Mouse (Mus musculus): Measurements from ENCODE around the gene Scaf4. TPM values are rescaled to one million over a fixed set of nuclear protein-coding genes. Genes with fewer than 3 reads are reported as not detected.

Gene Scaf4
- polyA plus RNA-seq (2016; fragmentation: Nextera tagmentation; extraction: Ambion mirVana), result 38.8 and 39.6 TPM in 2 replicates

- peak; percentile 97 for DNase-seq (ENCODE audit: low spot score)
- under 1% methylated on average over 122 of the region's 123 CpGs for WGBS
- no peaks in the 10 kb centered on the region for H3K27me3 ChIP-seq (ENCODE audit: low read depth, poor library complexity, severe bottlenecking)
- H3K4me1 ChIP-seq, result peaks cover 36% of the 10 kb centered on the region
- H3K9me3 ChIP-seq (replicated peaks), result no peaks in the 10 kb centered on the region
- H3K36me3 ChIP-seq, result peaks cover 6% of the 10 kb centered on the region
- peak within 1 kb of the TSS; percentile 98 for H3K4me3 ChIP-seq
- peak within 1 kb of the TSS; percentile 97 for H3K27ac ChIP-seq
These were observed at the start of gene Scaf4 for GRCm38 (mm10) chr16:90283905-90284891. Gene Scaf4 (minus strand): TSS chr16:90284503.

- Histone ChIP-seq H3K36me3 (no peaks in the 10 kb centered on the region), H3K27me3 (ENCODE audit: low read depth, poor library complexity, severe bottlenecking) (no peaks in the 10 kb centered on the region), H3K9me3 (replicated peaks) (no peaks in the 10 kb centered on the region), H3K4me1 (peaks cover 15% of the 10 kb centered on the region), H3K27ac (no peak overlapping the region), H3K4me3 (no peak overlapping the region)
- no peak for DNase-seq (ENCODE audit: low spot score)
- 64% methylated on average over 6 of the region's 6 CpGs for whole genome bisulfite sequencing
These were observed 48.2 kb upstream of the Scaf4 start for GRCm38 (mm10) chr16:90332553-90332952.

GRCm38 (mm10) chr16:90330979-90331378, 46.7 kb upstream of the Scaf4 start:
- Histone ChIP-seq H3K4me1 (peaks cover 15% of the 10 kb centered on the region), H3K4me3 (no peak overlapping the region), H3K36me3 (no peaks in the 10 kb centered on the region), H3K9me3 (replicated peaks) (no peaks in the 10 kb centered on the region), H3K27ac (no peak overlapping the region), H3K27me3 (ENCODE audit: low read depth, poor library complexity, severe bottlenecking) (no peaks in the 10 kb centered on the region)
- DNase-seq (ENCODE audit: low spot score), result no peak
- WGBS, result 95% methylated on average over 6 of the region's 6 CpGs

- peaks cover 14% of the 10 kb centered on the region for H3K4me1 ChIP-seq
- no peak overlapping the region for H3K27ac ChIP-seq
- H3K4me3 ChIP-seq, result no peak overlapping the region
- no peak for DNase-seq (ENCODE audit: low spot score)
- no peaks in the 10 kb centered on the region for H3K27me3 ChIP-seq (ENCODE audit: low read depth, poor library complexity, severe bottlenecking)
- no peaks in the 10 kb centered on the region for H3K9me3 ChIP-seq (replicated peaks)
- no peaks in the 10 kb centered on the region for H3K36me3 ChIP-seq
- WGBS, result 85% methylated on average over 8 of the region's 8 CpGs
These were observed 45.2 kb upstream of the Scaf4 start for GRCm38 (mm10) chr16:90329511-90329910.

GRCm38 (mm10) chr16:90322850-90323528, 38.7 kb upstream of the Scaf4 start:
- Histone ChIP-seq H3K4me1 (peaks cover 13% of the 10 kb centered on the region), H3K36me3 (no peaks in the 10 kb centered on the region), H3K27me3 (ENCODE audit: low read depth, poor library complexity, severe bottlenecking) (no peaks in the 10 kb centered on the region), H3K27ac (no peak overlapping the region), H3K4me3 (no peak overlapping the region), H3K9me3 (replicated peaks) (no peaks in the 10 kb centered on the region)
- DNase-seq (ENCODE audit: low spot score), result peak; percentile 87
- WGBS, result 36% methylated on average over 8 of the region's 8 CpGs

- Histone ChIP-seq H3K27me3 (ENCODE audit: low read depth, poor library complexity, severe bottlenecking) (no peaks in the 10 kb centered on the region), H3K4me3 (no peak overlapping the region), H3K27ac (no peak overlapping the region), H3K36me3 (no peaks in the 10 kb centered on the region), H3K9me3 (replicated peaks) (no peaks in the 10 kb centered on the region), H3K4me1 (peaks cover 13% of the 10 kb centered on the region)
- DNase-seq (ENCODE audit: low spot score), result no peak
- WGBS, result 82% methylated on average over 7 of the region's 7 CpGs
These were observed 35.0 kb upstream of the Scaf4 start for GRCm38 (mm10) chr16:90319321-90319720.

- 74% methylated on average over 12 of the region's 12 CpGs for WGBS
- Histone ChIP-seq H3K4me1 (peaks cover 13% of the 10 kb centered on the region), H3K4me3 (no peak overlapping the region), H3K36me3 (no peaks in the 10 kb centered on the region), H3K27me3 (ENCODE audit: low read depth, poor library complexity, severe bottlenecking) (no peaks in the 10 kb centered on the region), H3K9me3 (replicated peaks) (no peaks in the 10 kb centered on the region), H3K27ac (no peak overlapping the region)
- DNase-seq (ENCODE audit: low spot score), result no peak
These were observed 34.1 kb upstream of the Scaf4 start for GRCm38 (mm10) chr16:90318372-90318926.

- H3K4me3 ChIP-seq, result no peak overlapping the region
- H3K9me3 ChIP-seq (replicated peaks), result no peaks in the 10 kb centered on the region
- H3K27ac ChIP-seq, result no peak overlapping the region
- no peaks in the 10 kb centered on the region for H3K36me3 ChIP-seq
- WGBS, result 81% methylated on average over 4 of the region's 4 CpGs
- peaks cover 13% of the 10 kb centered on the region for H3K4me1 ChIP-seq
- H3K27me3 ChIP-seq (ENCODE audit: low read depth, poor library complexity, severe bottlenecking), result no peaks in the 10 kb centered on the region
- DNase-seq (ENCODE audit: low spot score), result no peak
These were observed 33.5 kb upstream of the Scaf4 start for GRCm38 (mm10) chr16:90317777-90318176.

- Histone ChIP-seq H3K4me1 (peaks cover 13% of the 10 kb centered on the region), H3K27me3 (ENCODE audit: low read depth, poor library complexity, severe bottlenecking) (no peaks in the 10 kb centered on the region), H3K4me3 (no peak overlapping the region), H3K9me3 (replicated peaks) (no peaks in the 10 kb centered on the region), H3K27ac (no peak overlapping the region), H3K36me3 (no peaks in the 10 kb centered on the region)
- 87% methylated on average over 4 of the region's 4 CpGs for WGBS
- no peak for DNase-seq (ENCODE audit: low spot score)
These were observed 31.6 kb upstream of the Scaf4 start for GRCm38 (mm10) chr16:90315881-90316280.

- DNase-seq (ENCODE audit: low spot score), result no peak
- no peaks in the 10 kb centered on the region for H3K27me3 ChIP-seq (ENCODE audit: low read depth, poor library complexity, severe bottlenecking)
- H3K4me3 ChIP-seq, result no peak overlapping the region
- whole genome bisulfite sequencing, result 84% methylated on average over 13 of the region's 13 CpGs
- H3K36me3 ChIP-seq, result no peaks in the 10 kb centered on the region
- H3K9me3 ChIP-seq (replicated peaks), result no peaks in the 10 kb centered on the region
- no peak overlapping the region for H3K27ac ChIP-seq
- H3K4me1 ChIP-seq, result no peaks in the 10 kb centered on the region
These were observed 28.3 kb upstream of the Scaf4 start for GRCm38 (mm10) chr16:90312449-90313082.

GRCm38 (mm10) chr16:90310488-90311135, 26.3 kb upstream of the Scaf4 start:
- H3K27ac ChIP-seq, result no peak overlapping the region
- no peaks in the 10 kb centered on the region for H3K9me3 ChIP-seq (replicated peaks)
- no peak for DNase-seq (ENCODE audit: low spot score)
- H3K4me3 ChIP-seq, result no peak overlapping the region
- no peaks in the 10 kb centered on the region for H3K27me3 ChIP-seq (ENCODE audit: low read depth, poor library complexity, severe bottlenecking)
- H3K36me3 ChIP-seq, result no peaks in the 10 kb centered on the region
- no peaks in the 10 kb centered on the region for H3K4me1 ChIP-seq
- WGBS, result 82% methylated on average over 11 of the region's 11 CpGs

- 65% methylated on average over 3 of the region's 3 CpGs for whole genome bisulfite sequencing
- no peak overlapping the region for H3K27ac ChIP-seq
- no peak overlapping the region for H3K4me3 ChIP-seq
- H3K4me1 ChIP-seq, result no peaks in the 10 kb centered on the region
- no peaks in the 10 kb centered on the region for H3K36me3 ChIP-seq
- no peak for DNase-seq (ENCODE audit: low spot score)
- H3K27me3 ChIP-seq (ENCODE audit: low read depth, poor library complexity, severe bottlenecking), result no peaks in the 10 kb centered on the region
- H3K9me3 ChIP-seq (replicated peaks), result no peaks in the 10 kb centered on the region
These were observed 25.5 kb upstream of the Scaf4 start for GRCm38 (mm10) chr16:90309784-90310183.
